Mouse (Mus musculus): ENCODE data around the gene Gpx4. TPM values are rescaled to one million over a fixed set of nuclear protein-coding genes. Genes with fewer than 3 reads are reported as not detected.
A peak's percentile ranks its signal among the peaks of the same experiment; 100 is the strongest.

Gpx4 gene
- polyA plus RNA-seq, 1 experiment = 598 TPM

DNA sequence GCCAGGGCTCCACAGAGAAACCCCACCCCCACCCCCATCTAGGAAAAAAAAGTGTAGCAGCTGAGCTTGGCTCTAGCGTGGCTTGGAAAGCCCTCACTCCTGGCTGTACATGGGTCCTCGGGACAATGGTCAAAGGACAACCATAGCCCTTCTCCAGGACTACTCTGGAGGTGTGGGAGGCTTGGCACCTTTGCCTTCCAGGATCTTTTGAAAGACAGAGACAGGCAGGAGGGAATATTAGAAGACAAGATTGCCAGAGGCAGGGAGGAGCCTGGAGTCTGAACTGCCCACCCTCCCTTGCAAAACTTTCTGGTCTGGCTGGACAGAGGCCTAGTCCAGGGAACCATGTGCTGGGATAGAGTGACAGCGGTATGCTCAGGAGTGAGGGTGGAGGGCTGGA is 47.7 kb downstream of the Gpx4 start:
- H3K27me3 ChIP-seq (ENCODE audit: control insufficient read depth, insufficient read depth, low read length) = no peaks in the 10 kb centered on the region
- WGBS = 86% methylated on average over 3 of the region's 3 CpGs
- TF ChIP-seq POLR2A (IDR thresholded peaks at IDR 0.05; ENCODE audit: control insufficient read depth, extremely low read depth, insufficient read depth, low read length, poor library complexity) = no peak
- no peak for TF ChIP-seq CTCF (IDR thresholded peaks at IDR 0.05; ENCODE audit: borderline replicate concordance, control insufficient read depth, extremely low read depth, insufficient read depth, low read length, poor library complexity)

DNA sequence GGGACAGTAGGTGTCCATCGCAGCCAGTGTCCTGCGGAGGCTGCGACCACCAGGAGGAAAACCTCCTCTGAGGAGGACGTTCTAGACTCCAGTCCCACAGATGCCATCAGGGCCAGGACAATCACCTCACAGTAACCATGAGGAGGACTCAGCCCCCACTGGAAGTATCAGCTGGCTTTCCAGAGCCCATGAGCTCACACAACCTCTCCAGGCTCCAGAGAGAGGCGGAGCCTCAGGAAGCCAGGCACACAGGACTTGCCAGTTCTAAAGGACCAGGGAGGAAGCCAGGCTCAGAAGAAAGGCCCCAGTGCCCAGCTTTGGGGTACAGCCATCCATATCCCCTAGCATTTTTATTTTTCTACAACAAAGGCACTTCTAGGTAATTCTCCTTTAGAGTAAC is 48.6 kb downstream of the Gpx4 start:
- Histone ChIP-seq H3K27ac (ENCODE audit: control insufficient read depth, insufficient read depth, low read length) (no peak overlapping the region), H3K4me1 (replicated peaks; ENCODE audit: control insufficient read depth, insufficient read depth, low read length) (peaks cover 12% of the 10 kb centered on the region), H3K4me3 (ENCODE audit: control insufficient read depth, insufficient read depth, low read length) (no peak overlapping the region), H3K36me3 (ENCODE audit: control insufficient read depth, insufficient read depth, low read length) (no peaks in the 10 kb centered on the region), H3K27me3 (ENCODE audit: control insufficient read depth, insufficient read depth, low read length) (no peaks in the 10 kb centered on the region)
- WGBS = 96% methylated on average over 5 of the region's 5 CpGs
- TF ChIP-seq POLR2A (IDR thresholded peaks at IDR 0.05; ENCODE audit: control insufficient read depth, extremely low read depth, insufficient read depth, low read length, poor library complexity) (no peak), CTCF (IDR thresholded peaks at IDR 0.05; ENCODE audit: borderline replicate concordance, control insufficient read depth, extremely low read depth, insufficient read depth, low read length, poor library complexity) (no peak)
- no peak for DNase-seq

More for the DNA sequence above, 47.7 kb downstream of the Gpx4 start:
- no peak for DNase-seq
- H3K36me3 ChIP-seq (ENCODE audit: control insufficient read depth, insufficient read depth, low read length) = no peaks in the 10 kb centered on the region
- peaks cover 11% of the 10 kb centered on the region; the same call in 1 of the 2 replicates for H3K4me1 ChIP-seq (replicated peaks; ENCODE audit: control insufficient read depth, insufficient read depth, low read length)
- H3K4me3 ChIP-seq (ENCODE audit: control insufficient read depth, insufficient read depth, low read length) = no peak overlapping the region
- H3K27ac ChIP-seq (ENCODE audit: control insufficient read depth, insufficient read depth, low read length) = no peak overlapping the region

GRCm38 (mm10) chr10:80097275-80097674 is 50.3 kb downstream of the Gpx4 start:
- H3K4me3 ChIP-seq (ENCODE audit: control insufficient read depth, insufficient read depth, low read length) = no peak overlapping the region
- no peaks in the 10 kb centered on the region for H3K36me3 ChIP-seq (ENCODE audit: control insufficient read depth, insufficient read depth, low read length)
- H3K27ac ChIP-seq (ENCODE audit: control insufficient read depth, insufficient read depth, low read length) = no peak overlapping the region
- WGBS = 46% methylated on average over 7 of the region's 7 CpGs
- no peaks in the 10 kb centered on the region for H3K27me3 ChIP-seq (ENCODE audit: control insufficient read depth, insufficient read depth, low read length)
- no peak for DNase-seq
- no peak for TF ChIP-seq CTCF (IDR thresholded peaks at IDR 0.05; ENCODE audit: borderline replicate concordance, control insufficient read depth, extremely low read depth, insufficient read depth, low read length, poor library complexity)
- TF ChIP-seq POLR2A (IDR thresholded peaks at IDR 0.05; ENCODE audit: control insufficient read depth, extremely low read depth, insufficient read depth, low read length, poor library complexity) = no peak
- peaks cover 26% of the 10 kb centered on the region for H3K4me1 ChIP-seq (replicated peaks; ENCODE audit: control insufficient read depth, insufficient read depth, low read length)

- peaks cover 28% of the 10 kb centered on the region for H3K4me1 ChIP-seq (replicated peaks; ENCODE audit: control insufficient read depth, insufficient read depth, low read length)
- H3K4me3 ChIP-seq (ENCODE audit: control insufficient read depth, insufficient read depth, low read length) = no peak overlapping the region
- WGBS = 91% methylated on average over 5 of the region's 5 CpGs
- no peak for TF ChIP-seq CTCF (IDR thresholded peaks at IDR 0.05; ENCODE audit: borderline replicate concordance, control insufficient read depth, extremely low read depth, insufficient read depth, low read length, poor library complexity)
- no peak for TF ChIP-seq POLR2A (IDR thresholded peaks at IDR 0.05; ENCODE audit: control insufficient read depth, extremely low read depth, insufficient read depth, low read length, poor library complexity)
- H3K36me3 ChIP-seq (ENCODE audit: control insufficient read depth, insufficient read depth, low read length) = no peaks in the 10 kb centered on the region
- no peak overlapping the region for H3K27ac ChIP-seq (ENCODE audit: control insufficient read depth, insufficient read depth, low read length)
- no peaks in the 10 kb centered on the region for H3K27me3 ChIP-seq (ENCODE audit: control insufficient read depth, insufficient read depth, low read length)
- DNase-seq = no peak
Observed at GRCm38 (mm10) chr10:80098630-80099029, 51.7 kb downstream of the Gpx4 start.

- Histone ChIP-seq H3K4me1 (replicated peaks; ENCODE audit: control insufficient read depth, insufficient read depth, low read length) (peaks cover 28% of the 10 kb centered on the region), H3K27ac (ENCODE audit: control insufficient read depth, insufficient read depth, low read length) (no peak overlapping the region), H3K36me3 (ENCODE audit: control insufficient read depth, insufficient read depth, low read length) (no peaks in the 10 kb centered on the region), H3K4me3 (ENCODE audit: control insufficient read depth, insufficient read depth, low read length) (no peak overlapping the region), H3K27me3 (ENCODE audit: control insufficient read depth, insufficient read depth, low read length) (no peaks in the 10 kb centered on the region)
- DNase-seq = no peak
- TF ChIP-seq POLR2A (IDR thresholded peaks at IDR 0.05; ENCODE audit: control insufficient read depth, extremely low read depth, insufficient read depth, low read length, poor library complexity) (no peak), CTCF (IDR thresholded peaks at IDR 0.05; ENCODE audit: borderline replicate concordance, control insufficient read depth, extremely low read depth, insufficient read depth, low read length, poor library complexity) (no peak)
- WGBS = 81% methylated on average over 11 of the region's 11 CpGs
Observed at GRCm38 (mm10) chr10:80100982-80101381, 54.0 kb downstream of the Gpx4 start.

DNA sequence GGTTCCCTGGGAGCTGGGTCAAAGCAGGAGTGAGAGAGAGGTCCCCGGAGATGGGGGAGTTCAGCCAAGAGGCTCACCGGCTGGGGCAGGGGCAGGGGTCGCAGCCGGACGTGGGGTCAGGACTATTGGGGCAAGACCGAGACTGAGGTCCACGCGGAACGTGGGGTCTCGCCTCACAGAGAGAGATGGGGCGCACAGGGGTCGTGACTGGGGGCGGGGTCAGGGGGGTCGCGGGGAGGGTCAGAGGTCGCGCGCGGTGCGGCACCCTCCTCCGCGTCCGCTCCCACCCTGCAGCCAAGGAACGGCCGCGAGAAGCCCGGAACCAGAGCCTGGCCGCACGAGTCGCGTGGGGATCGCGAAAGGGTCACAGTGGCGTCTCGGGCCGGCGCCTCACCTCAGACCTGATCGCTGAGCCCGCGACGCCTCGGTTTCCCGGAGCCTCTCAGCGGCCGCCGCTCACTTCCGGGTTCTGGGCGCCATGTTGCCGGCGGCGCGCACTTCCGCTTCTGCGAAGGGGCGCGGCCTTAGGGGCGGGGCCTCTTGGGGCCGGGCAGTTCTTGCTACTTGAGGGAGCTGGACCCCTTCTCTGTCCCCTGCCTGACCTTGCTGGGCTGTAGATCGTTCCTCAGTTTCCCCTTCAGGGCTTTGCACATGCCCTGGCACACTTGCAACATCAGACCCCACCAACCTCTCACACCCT is 55.4 kb downstream of the Gpx4 start:
- Histone ChIP-seq H3K27me3 (ENCODE audit: control insufficient read depth, insufficient read depth, low read length) (no peaks in the 10 kb centered on the region), H3K4me1 (replicated peaks; ENCODE audit: control insufficient read depth, insufficient read depth, low read length) (peaks cover 25% of the 10 kb centered on the region), H3K4me3 (ENCODE audit: control insufficient read depth, insufficient read depth, low read length) (peak overlapping the region; percentile 99), H3K36me3 (ENCODE audit: control insufficient read depth, insufficient read depth, low read length) (no peaks in the 10 kb centered on the region), H3K27ac (ENCODE audit: control insufficient read depth, insufficient read depth, low read length) (no peak overlapping the region)
- WGBS = under 1% methylated on average over 59 of the region's 59 CpGs
- TF ChIP-seq POLR2A (IDR thresholded peaks at IDR 0.05; ENCODE audit: control insufficient read depth, extremely low read depth, insufficient read depth, low read length, poor library complexity) (peak; percentile 86), CTCF (IDR thresholded peaks at IDR 0.05; ENCODE audit: borderline replicate concordance, control insufficient read depth, extremely low read depth, insufficient read depth, low read length, poor library complexity) (peak; percentile 51; the same call in 1 of the 2 replicates)
- DNase-seq = peak; percentile 89
